Mouse (Mus musculus) thymus, adult 2 months (tissue): ENCODE data around the gene Myrf. TPM values are rescaled to one million over a fixed set of nuclear protein-coding genes. Genes with fewer than 3 reads are reported as not detected.

Experiments
- DNase-seq: peaks from one replicate; pipeline ENCODE4 v3.0.0; 2021
- H3K27ac ChIP-seq: fragments of 200-500 bp; 2 replicates; pipeline ENCODE4 v1.5.1; 2012; ENCODE audit warnings: low read length, control low read depth; ENCODE audit not compliant: control insufficient read depth, insufficient read depth
- H3K27me3 ChIP-seq: fragments of 200-500 bp; 2 replicates; pipeline ENCODE4 v1.6.1; 2012; ENCODE audit warnings: mild to moderate bottlenecking, low read length, moderate library complexity, mixed read lengths; ENCODE audit not compliant: control insufficient read depth, insufficient read depth
- H3K36me3 ChIP-seq: fragments of 200-500 bp; 2 replicates; pipeline ENCODE4 v1.6.1; 2012; ENCODE audit warnings: mild to moderate bottlenecking, low read length, moderate library complexity; ENCODE audit not compliant: control insufficient read depth, insufficient read depth
- H3K4me1 ChIP-seq: fragments of 200-500 bp; replicated peaks from 2 replicates; pipeline ENCODE4 v1.6.1; 2012; ENCODE audit warnings: low read length; ENCODE audit not compliant: control insufficient read depth, insufficient read depth
- H3K4me3 ChIP-seq: fragments of 200-500 bp; 2 replicates; pipeline ENCODE4 v1.5.1; 2012; ENCODE audit warnings: mild to moderate bottlenecking, low read length, control low read depth, moderate library complexity; ENCODE audit not compliant: control insufficient read depth, insufficient read depth
- CTCF ChIP-seq: fragments of 200-500 bp; IDR thresholded peaks from 2 replicates; pipeline ENCODE4 v1.5.1; 2012; ENCODE audit warnings: mild to moderate bottlenecking, control low read depth, low read length, moderate library complexity, borderline replicate concordance; ENCODE audit not compliant: control insufficient read depth, poor library complexity, insufficient read depth; ENCODE audit errors: extremely low read depth
- POLR2A ChIP-seq: fragments of 200-500 bp; IDR thresholded peaks from 2 replicates; pipeline ENCODE4 v1.6.1; 2012; ENCODE audit warnings: mild to moderate bottlenecking, low read length, control low read depth, moderate library complexity; ENCODE audit not compliant: control insufficient read depth, poor library complexity, insufficient read depth; ENCODE audit errors: extremely low read depth
- WGBS: fragments of 180-500 bp; shearing (Covaris S2); methylation state at CpG from one replicate; pipeline ENCODE4 v1.1.7; 2018; 5-methylcytosine and 5-hydroxymethylcytosine counted together
- polyA plus RNA-seq: library from polyadenylated mRNA; depleted of rRNA; stranded (reverse); fragments of >200 nt; gene quantifications from 2 replicates; pipeline ENCODE4 v1.2.3, GENCODE M21; 2012

Myrf gene
- polyA plus RNA-seq, 1 experiment = 4.9 TPM

GRCm38 (mm10) chr19:10203146-10203847 is 37.3 kb downstream of the Myrf start:
- 2% methylated on average over 23 of the region's 23 CpGs for WGBS
- Histone ChIP-seq H3K36me3 (peaks cover 20% of the 10 kb centered on the region), H3K27me3 (no peaks in the 10 kb centered on the region), H3K4me3 (peak overlapping the region; percentile 79), H3K4me1 (peaks cover 3% of the 10 kb centered on the region; the same call in 1 of the 2 replicates), H3K27ac (no peak overlapping the region)
- no peak for DNase-seq
- no peak for TF ChIP-seq CTCF
- no peak; the same call in 1 of the 2 replicates for TF ChIP-seq POLR2A

GRCm38 (mm10) chr19:10198723-10199122 is 41.8 kb downstream of the Myrf start:
- no peak for TF ChIP-seq POLR2A
- TF ChIP-seq CTCF = peak; percentile 79; the same call in 1 of the 2 replicates

GRCm38 (mm10) chr19:10198286-10198685 is 42.3 kb downstream of the Myrf start:
- Histone ChIP-seq H3K27ac (no peak overlapping the region), H3K4me1 (peaks cover 2% of the 10 kb centered on the region; the same call in 1 of the 2 replicates), H3K27me3 (no peaks in the 10 kb centered on the region), H3K36me3 (peaks cover 25% of the 10 kb centered on the region), H3K4me3 (no peak overlapping the region)
- DNase-seq = no peak
- no peak for TF ChIP-seq POLR2A
- no peak for TF ChIP-seq CTCF
- 95% methylated on average over 2 of the region's 2 CpGs for WGBS

More at GRCm38 (mm10) chr19:10198723-10199122, 41.8 kb downstream of the Myrf start:
- H3K4me1 ChIP-seq = peaks cover 3% of the 10 kb centered on the region; the same call in 1 of the 2 replicates
- peaks cover 25% of the 10 kb centered on the region for H3K36me3 ChIP-seq
- no peak overlapping the region for H3K4me3 ChIP-seq
- 36% methylated on average over 3 of the region's 3 CpGs for WGBS
- H3K27me3 ChIP-seq = no peaks in the 10 kb centered on the region
- DNase-seq = peak; percentile 77
- no peak overlapping the region for H3K27ac ChIP-seq

DNA sequence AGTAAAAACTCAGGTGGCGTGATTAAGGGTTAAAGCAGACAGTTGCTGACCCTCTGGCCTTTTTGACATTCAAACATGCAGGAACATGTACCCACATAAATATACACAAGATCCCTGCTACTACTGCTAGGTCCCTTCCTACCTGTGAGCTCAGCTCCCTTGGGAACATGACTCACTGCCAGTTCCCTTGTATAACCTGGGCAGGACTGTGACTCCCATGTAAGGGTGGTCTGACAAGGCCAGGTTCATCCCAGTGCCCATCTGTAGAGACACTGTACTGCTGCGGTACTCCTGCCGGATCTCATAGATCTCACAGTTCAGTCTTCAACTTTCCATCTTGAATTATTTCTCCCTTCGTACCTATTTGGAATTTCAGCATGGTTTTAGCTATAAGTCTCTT is 43.4 kb downstream of the Myrf start:
- H3K36me3 ChIP-seq = peaks cover 25% of the 10 kb centered on the region
- no peak overlapping the region for H3K4me3 ChIP-seq
- H3K4me1 ChIP-seq = no peaks in the 10 kb centered on the region
- no peak for TF ChIP-seq CTCF
- TF ChIP-seq POLR2A = no peak
- no peaks in the 10 kb centered on the region for H3K27me3 ChIP-seq
- H3K27ac ChIP-seq = no peak overlapping the region
- no peak for DNase-seq
- 97% methylated on average over 4 of the region's 4 CpGs for WGBS

DNA sequence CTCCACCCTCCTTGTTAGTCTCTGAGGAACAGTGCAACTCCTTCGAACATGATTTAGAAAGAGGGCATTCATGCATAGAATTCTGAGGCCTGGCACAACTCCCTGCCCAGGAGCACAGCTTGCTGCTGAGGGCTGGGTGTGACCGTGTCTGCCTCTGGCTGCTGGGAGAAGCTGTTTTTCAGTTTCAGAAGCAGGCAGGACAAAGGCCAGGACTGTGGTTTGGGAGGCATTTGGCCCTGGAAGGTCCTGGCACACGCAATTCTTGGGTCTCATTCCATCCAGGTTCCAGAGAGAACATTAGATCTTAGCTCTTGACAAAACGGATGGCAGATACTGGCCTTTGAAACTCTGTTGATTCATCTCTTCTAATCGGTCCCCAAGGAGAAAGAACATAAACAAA is 45.3 kb downstream of the Myrf start:
- Histone ChIP-seq H3K4me1 (no peaks in the 10 kb centered on the region; the same call in 1 of the 2 replicates), H3K27me3 (no peaks in the 10 kb centered on the region), H3K4me3 (no peak overlapping the region), H3K27ac (no peak overlapping the region), H3K36me3 (peaks cover 30% of the 10 kb centered on the region)
- WGBS = 93% methylated on average over 5 of the region's 5 CpGs
- no peak for DNase-seq
- TF ChIP-seq CTCF = no peak
- no peak for TF ChIP-seq POLR2A

- no peak overlapping the region for H3K27ac ChIP-seq
- DNase-seq = no peak
- H3K4me3 ChIP-seq = no peak overlapping the region
- WGBS = 96% methylated on average over 11 of the region's 11 CpGs
- H3K27me3 ChIP-seq = no peaks in the 10 kb centered on the region
- TF ChIP-seq POLR2A (no peak), CTCF (no peak)
- peaks cover 21% of the 10 kb centered on the region for H3K36me3 ChIP-seq
- H3K4me1 ChIP-seq = no peaks in the 10 kb centered on the region; the same call in 1 of the 2 replicates
Observed at GRCm38 (mm10) chr19:10194337-10194736, 46.2 kb downstream of the Myrf start.
